Mouse (Mus musculus) stomach, embryonic 14.5 days (tissue): ENCODE data around the gene Tubb1. TPM values are rescaled to one million over a fixed set of nuclear protein-coding genes. Genes with fewer than 3 reads are reported as not detected.

ENCODE experiments used
- ATAC-seq: fragments of 200-750 bp; cut with Nextera tagmentation; 2 replicates; pipeline ENCODE4 v1.8.0; 2017; ENCODE audit warnings: low read depth, moderate TSS enrichment; ENCODE audit not compliant: insufficient number of reproducible peaks, insufficient read depth, low FRiP score
- H3K27ac ChIP-seq: fragments of 300-500 bp; sonication (generic); 2 replicates; pipeline ENCODE4 v1.5.1; 2014; ENCODE audit warnings: mild to moderate bottlenecking, low read length, moderate library complexity, mixed read lengths
- H3K27me3 ChIP-seq: fragments of 300-500 bp; sonication (generic); 2 replicates; pipeline ENCODE4 v1.6.1; 2014; ENCODE audit warnings: low read length, control low read depth, mixed read lengths; ENCODE audit not compliant: control insufficient read depth, insufficient read depth
- H3K36me3 ChIP-seq: fragments of 300-500 bp; sonication (generic); 2 replicates; pipeline ENCODE4 v1.6.1; 2014; ENCODE audit warnings: mild to moderate bottlenecking, control low read depth, low read length, moderate library complexity, mixed read lengths; ENCODE audit not compliant: control insufficient read depth, insufficient read depth
- H3K4me1 ChIP-seq: fragments of 300-500 bp; sonication (generic); 2 replicates; pipeline ENCODE4 v1.6.1; 2014; ENCODE audit warnings: low read length, control low read depth, mixed read lengths; ENCODE audit not compliant: control insufficient read depth, insufficient read depth
- H3K4me2 ChIP-seq: fragments of 300-500 bp; sonication (generic); replicated peaks from 2 replicates; pipeline ENCODE4 v1.6.1; 2014; ENCODE audit warnings: low read depth, low read length, control low read depth
- H3K4me3 ChIP-seq: fragments of 300-500 bp; sonication (generic); 2 replicates; pipeline ENCODE4 v1.5.1; 2014; ENCODE audit warnings: low read depth, low read length, control low read depth
- H3K9ac ChIP-seq: fragments of 300-500 bp; sonication (generic); replicated peaks from 2 replicates; pipeline ENCODE4 v1.6.1; 2014; ENCODE audit warnings: low read depth, mild to moderate bottlenecking, control low read depth, low read length, moderate library complexity, mixed read lengths
- H3K9me3 ChIP-seq: fragments of 300-500 bp; sonication (generic); 2 replicates; pipeline ENCODE4 v1.6.1; 2016; ENCODE audit warnings: low read depth, low read length, control low read depth; ENCODE audit not compliant: control insufficient read depth
- WGBS: fragments of 180-500 bp; shearing (Covaris S2); extraction: QIAGEN DNeasy Blood & Tissue Kit; methylation state at CpG from one replicate; pipeline ENCODE4 v1.1.7; 2014; 5-methylcytosine and 5-hydroxymethylcytosine counted together
- polyA plus RNA-seq: library from polyadenylated mRNA; unstranded; fragments of >200 nt; fragmentation: Nextera tagmentation; extraction: Ambion mirVana; gene quantifications from 2 replicates; pipeline ENCODE4 v1.2.1, GENCODE M21; 2014

The Tubb1 gene
- polyA plus RNA-seq, 1 experiment from 2014 or later = 1.4 TPM

DNA sequence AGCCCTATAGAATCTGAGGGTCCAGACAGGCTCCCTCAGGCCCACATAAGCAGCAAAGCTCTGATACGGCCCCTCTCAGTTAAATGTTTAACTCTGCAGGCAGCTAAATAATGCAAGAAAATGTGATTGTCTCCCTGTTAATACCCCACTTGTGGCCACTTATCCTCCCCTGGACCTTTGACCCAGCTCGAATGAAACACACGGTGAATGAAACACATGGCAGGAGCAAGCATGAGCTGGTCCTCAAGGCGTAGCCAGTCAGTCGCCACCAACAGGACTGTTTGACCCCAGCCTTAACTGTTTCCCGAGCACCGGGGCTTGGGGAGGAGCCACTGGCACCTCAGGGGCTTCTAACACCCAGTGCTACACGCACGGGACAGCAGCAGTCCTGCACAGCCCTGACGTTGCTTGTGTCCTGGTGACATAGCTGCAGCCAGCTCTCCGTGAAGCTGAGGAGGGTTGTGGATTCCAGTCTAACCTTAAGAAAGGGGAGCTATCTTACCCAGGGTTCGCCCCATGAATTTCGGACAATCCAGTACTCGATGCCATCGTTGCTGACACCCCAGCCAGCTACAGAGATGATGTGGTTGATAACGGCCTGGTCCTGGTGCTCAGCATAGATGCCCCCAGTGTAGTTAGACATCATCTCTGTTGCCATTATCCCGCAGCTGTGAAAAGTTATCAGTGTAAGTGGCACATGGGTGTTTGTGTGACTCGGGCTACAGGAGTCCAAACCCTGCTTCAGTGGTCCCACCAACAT is 22.2 kb upstream of the Tubb1 start:
- WGBS = 79% methylated on average over 18 of the region's 18 CpGs
- H3K4me3 ChIP-seq = no peak overlapping the region
- H3K9ac ChIP-seq = no peak overlapping the region
- H3K4me1 ChIP-seq = no peaks in the 10 kb centered on the region
- no peak overlapping the region for H3K27ac ChIP-seq
- no peak overlapping the region for H3K4me2 ChIP-seq
- no peaks in the 10 kb centered on the region for H3K27me3 ChIP-seq
- peaks cover 49% of the 10 kb centered on the region for H3K36me3 ChIP-seq
- H3K9me3 ChIP-seq = no peaks in the 10 kb centered on the region
- no peak for ATAC-seq

DNA sequence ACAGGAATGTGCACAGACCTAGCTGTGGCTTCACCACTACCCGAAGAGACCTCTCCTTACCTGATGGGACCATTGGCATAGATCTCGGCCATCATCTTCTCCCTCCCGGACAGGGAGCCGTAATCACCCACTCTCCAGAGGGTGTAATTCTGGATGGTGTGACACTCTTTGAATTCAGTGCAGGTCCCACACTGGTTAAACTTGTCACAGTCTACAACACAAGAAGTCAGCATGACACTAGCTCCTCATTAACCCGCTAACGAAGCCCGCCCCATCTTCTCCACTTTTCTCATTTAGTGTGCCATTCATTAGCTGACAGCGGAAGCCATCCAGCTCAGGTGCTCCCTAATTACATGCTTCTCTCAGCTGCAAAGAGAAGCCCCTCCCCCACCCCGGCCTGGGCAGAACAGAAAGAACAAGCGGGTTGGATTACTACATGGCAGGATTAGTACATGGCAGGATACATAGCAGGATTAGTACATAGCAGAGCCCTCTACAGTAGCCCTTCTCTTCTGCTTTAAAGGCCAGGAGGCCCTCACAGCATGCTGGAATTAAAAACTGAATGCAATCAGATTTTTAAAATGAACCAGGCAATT is 21.4 kb upstream of the Tubb1 start:
- H3K4me3 ChIP-seq = no peak overlapping the region
- ATAC-seq = no peak
- no peaks in the 10 kb centered on the region for H3K27me3 ChIP-seq
- WGBS = 89% methylated on average over 10 of the region's 10 CpGs
- peaks cover 41% of the 10 kb centered on the region for H3K36me3 ChIP-seq
- no peak overlapping the region for H3K27ac ChIP-seq
- no peak overlapping the region for H3K9ac ChIP-seq
- no peaks in the 10 kb centered on the region for H3K9me3 ChIP-seq
- no peak overlapping the region for H3K4me2 ChIP-seq
- H3K4me1 ChIP-seq = no peaks in the 10 kb centered on the region

DNA sequence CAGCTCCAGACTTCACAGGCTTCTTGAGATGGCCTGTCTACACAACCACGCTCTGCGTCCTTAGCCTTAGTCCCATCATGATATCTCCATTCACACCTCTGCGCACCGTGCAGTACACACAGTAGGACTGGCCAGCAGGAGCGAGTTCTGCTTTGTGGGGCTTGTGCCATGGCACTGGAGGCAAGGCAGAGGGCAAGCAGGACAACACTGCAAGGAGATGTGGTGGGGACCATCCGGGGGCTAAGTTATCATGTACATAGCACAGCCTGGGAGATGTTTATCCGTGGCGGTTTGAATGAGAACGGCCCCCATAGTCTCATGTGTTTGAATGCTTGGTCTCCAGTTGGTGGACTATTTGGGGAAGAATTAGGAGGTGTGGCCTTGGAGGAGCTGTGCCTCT is 15.6 kb upstream of the Tubb1 start:
- WGBS = 96% methylated on average over 9 of the region's 9 CpGs
- no peaks in the 10 kb centered on the region for H3K27me3 ChIP-seq
- H3K4me3 ChIP-seq = no peak overlapping the region
- no peak overlapping the region for H3K9ac ChIP-seq
- H3K36me3 ChIP-seq = no peaks in the 10 kb centered on the region
- no peak for ATAC-seq
- H3K27ac ChIP-seq = no peak overlapping the region
- H3K4me1 ChIP-seq = peaks cover 15% of the 10 kb centered on the region
- H3K4me2 ChIP-seq = no peak overlapping the region
- no peaks in the 10 kb centered on the region for H3K9me3 ChIP-seq

DNA sequence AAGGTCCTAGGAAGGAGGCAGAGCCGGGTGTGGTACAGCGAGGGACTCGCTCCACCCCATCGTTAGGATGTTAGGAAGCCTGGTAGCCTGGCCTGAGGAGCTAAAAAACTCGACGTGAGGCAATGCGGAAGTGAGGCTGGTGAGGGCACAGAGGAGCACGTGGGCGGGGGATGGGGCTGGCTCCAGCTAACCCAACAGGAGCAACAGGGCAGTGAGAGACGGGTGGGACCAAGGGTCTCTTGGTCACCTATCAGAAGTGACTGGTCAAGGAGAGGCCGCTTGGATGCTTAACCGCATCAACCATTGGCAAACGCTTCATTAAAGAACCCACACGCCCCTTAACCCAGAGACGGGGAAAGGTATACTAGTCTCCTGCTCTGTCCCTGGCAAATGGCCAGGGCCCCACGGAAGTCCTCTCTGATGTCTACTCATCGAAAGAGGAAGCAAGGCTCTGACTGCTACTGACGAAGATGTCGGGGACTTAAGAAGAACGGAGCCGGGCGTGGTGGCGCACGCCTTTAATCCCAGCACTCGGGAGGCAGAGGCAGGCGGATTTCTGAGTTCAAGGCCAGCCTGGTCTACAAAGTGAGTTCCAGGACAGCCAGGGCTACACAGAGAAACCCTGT is 14.3 kb upstream of the Tubb1 start:
- Histone ChIP-seq H3K36me3 (no peaks in the 10 kb centered on the region), H3K4me1 (peaks cover 15% of the 10 kb centered on the region), H3K4me2 (no peak overlapping the region), H3K27ac (no peak overlapping the region), H3K9me3 (no peaks in the 10 kb centered on the region), H3K9ac (no peak overlapping the region), H3K4me3 (no peak overlapping the region), H3K27me3 (no peaks in the 10 kb centered on the region)
- ATAC-seq = no peak
- WGBS = 89% methylated on average over 26 of the region's 26 CpGs

DNA sequence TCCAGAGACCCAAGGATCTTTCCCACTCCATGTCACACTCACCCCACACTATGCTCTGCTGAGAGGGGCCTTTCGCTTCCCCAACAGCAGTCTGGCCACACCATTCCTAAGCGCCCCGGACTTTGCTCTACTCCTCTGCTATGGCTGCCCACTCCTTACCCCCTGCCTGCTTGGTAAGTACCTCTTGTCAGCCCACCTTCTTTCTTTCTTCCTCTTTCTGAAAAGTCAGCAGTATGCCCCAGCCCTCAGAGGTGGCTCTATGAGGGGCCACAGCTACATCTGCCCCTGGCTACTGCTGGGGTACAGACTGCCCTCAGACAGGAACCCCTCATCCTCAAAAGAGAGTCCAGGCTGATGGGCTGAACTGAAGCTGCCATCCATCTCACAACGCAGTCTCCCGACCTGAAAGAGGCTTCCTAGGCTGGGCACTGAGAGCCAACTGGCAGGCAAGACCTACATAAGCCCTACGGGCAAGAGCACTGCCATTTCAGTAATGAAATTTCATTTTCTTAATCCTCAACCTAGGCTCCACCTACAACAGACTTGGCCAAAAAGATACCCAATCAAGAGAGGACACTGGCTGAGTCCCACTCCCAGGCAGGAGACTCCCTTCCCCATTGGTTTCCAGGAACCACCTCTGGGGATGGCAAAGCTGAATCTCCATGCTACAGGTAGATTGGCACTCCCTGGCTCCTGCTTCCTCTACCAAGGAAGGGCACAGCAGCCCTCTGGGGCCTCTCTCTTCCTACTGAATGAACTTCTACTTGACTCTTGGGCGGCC is 13.4 kb upstream of the Tubb1 start:
- no peak overlapping the region for H3K9ac ChIP-seq
- H3K4me1 ChIP-seq = peaks cover 15% of the 10 kb centered on the region
- WGBS = 93% methylated on average over 7 of the region's 7 CpGs
- no peaks in the 10 kb centered on the region for H3K27me3 ChIP-seq
- H3K4me3 ChIP-seq = no peak overlapping the region
- H3K4me2 ChIP-seq = no peak overlapping the region
- no peaks in the 10 kb centered on the region for H3K36me3 ChIP-seq
- no peaks in the 10 kb centered on the region for H3K9me3 ChIP-seq
- no peak overlapping the region for H3K27ac ChIP-seq
- no peak for ATAC-seq

DNA sequence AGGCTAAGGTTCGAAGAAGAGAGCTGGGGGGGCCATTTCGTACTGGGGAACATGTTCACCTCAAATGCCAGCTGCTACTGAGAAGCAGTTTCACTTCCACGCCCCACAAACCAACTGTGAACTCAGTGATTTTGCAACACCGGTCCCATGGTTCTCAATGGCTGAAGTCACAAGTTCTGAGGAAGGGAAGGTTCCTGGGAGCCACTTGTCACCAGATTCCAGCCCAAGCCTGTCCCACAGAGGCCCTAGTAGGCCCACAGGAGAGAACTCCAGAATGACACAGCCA is 12.9 kb upstream of the Tubb1 start:
- no peak overlapping the region for H3K27ac ChIP-seq
- peak overlapping the region; percentile 60; the same call in 1 of the 2 replicates for H3K4me3 ChIP-seq
- no peak overlapping the region for H3K9ac ChIP-seq
- H3K27me3 ChIP-seq = no peaks in the 10 kb centered on the region
- peak overlapping the region; percentile 79 for H3K4me2 ChIP-seq
- ATAC-seq = no peak
- WGBS = 95% methylated on average over 4 of the region's 4 CpGs
- H3K9me3 ChIP-seq = no peaks in the 10 kb centered on the region
- H3K36me3 ChIP-seq = no peaks in the 10 kb centered on the region
- H3K4me1 ChIP-seq = peaks cover 15% of the 10 kb centered on the region

DNA sequence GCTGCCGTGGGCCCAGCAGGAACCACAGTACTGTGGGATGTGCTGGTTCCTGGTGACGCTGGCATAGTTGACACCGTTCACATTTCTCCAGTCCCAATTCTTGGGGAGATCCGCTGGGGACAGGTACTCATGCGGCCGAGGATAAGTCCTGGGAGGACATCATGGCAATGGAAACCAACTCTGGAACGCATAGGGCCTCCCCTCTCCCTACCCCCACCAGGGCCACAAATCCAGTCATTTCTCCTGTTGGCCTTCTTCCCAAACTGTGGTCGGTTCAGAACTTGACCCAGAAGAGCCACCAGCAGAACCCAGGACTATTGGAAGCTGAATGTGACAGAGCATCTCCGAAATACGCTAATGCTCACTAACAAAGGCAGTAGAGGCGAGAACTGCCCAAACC is 12.3 kb upstream of the Tubb1 start:
- peak overlapping the region; percentile 79 for H3K4me2 ChIP-seq
- H3K4me1 ChIP-seq = peaks cover 18% of the 10 kb centered on the region
- H3K4me3 ChIP-seq = peak overlapping the region; percentile 60
- no peaks in the 10 kb centered on the region for H3K9me3 ChIP-seq
- no peak overlapping the region for H3K27ac ChIP-seq
- WGBS = 72% methylated on average over 11 of the region's 11 CpGs
- ATAC-seq = no peak
- peak overlapping the region; percentile 55 for H3K9ac ChIP-seq
- H3K36me3 ChIP-seq = no peaks in the 10 kb centered on the region
- no peaks in the 10 kb centered on the region for H3K27me3 ChIP-seq

DNA sequence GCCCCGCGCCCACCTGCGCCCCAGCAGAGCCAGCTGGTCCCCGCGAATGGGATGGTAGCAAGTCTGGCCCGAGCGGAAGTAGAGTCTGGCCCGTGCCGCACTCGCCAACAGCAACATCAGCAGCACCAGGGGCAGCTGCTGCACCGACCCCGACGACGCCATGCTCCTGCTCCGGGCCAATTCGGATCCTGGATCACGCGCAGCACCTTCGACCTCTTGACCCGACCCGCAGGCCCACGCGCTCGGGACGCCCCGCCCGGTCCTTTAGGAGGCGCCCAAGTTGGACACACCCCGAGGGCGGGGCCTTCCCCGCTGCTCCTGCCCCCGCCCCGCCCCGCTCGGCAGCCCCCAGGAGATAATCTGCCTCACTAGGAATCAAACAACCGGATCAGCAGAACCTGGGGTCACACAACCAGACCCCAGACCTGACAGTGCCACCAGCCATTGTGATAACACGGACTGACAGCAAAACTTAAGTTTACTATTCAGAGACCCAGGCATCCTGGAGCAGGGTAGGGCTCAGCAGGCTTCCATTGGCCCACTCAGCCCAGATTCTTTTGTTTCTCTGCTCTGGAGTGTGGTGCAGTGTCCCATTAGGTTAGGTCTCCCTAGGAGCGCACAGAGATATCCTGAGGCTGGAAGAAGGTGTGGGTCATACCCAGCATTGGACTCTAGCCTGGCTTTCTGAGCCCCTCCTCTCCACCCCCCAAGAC is 11.6 kb upstream of the Tubb1 start, which contains the start of gene Ctsz:
Gene Ctsz, minus strand, starts transcription at position 303 of the 713 bp plus-strand sequence.
- Histone ChIP-seq H3K27ac (no peak within 1 kb of the TSS), H3K27me3 (no peaks in the 10 kb centered on the region), H3K4me3 (peak within 1 kb of the TSS; percentile 60), H3K4me1 (peaks cover 19% of the 10 kb centered on the region), H3K4me2 (peak within 1 kb of the TSS; percentile 79), H3K9me3 (no peaks in the 10 kb centered on the region), H3K9ac (peak within 1 kb of the TSS; percentile 55), H3K36me3 (no peaks in the 10 kb centered on the region)
- WGBS = under 1% methylated on average over 38 of the region's 38 CpGs
- peak; percentile 83 for ATAC-seq
